Mouse (Mus musculus) cerebellum, postnatal 36 days (tissue): ENCODE results near the gene 4930550C14Rik.

Experiments used
- DNase-seq, 2 experiments: peaks; one replicate each; pipeline ENCODE4 v3.0.0; 2021 to 2022; ENCODE audit warnings: mixed read lengths in 2 of 2

4930550C14Rik gene

DNA sequence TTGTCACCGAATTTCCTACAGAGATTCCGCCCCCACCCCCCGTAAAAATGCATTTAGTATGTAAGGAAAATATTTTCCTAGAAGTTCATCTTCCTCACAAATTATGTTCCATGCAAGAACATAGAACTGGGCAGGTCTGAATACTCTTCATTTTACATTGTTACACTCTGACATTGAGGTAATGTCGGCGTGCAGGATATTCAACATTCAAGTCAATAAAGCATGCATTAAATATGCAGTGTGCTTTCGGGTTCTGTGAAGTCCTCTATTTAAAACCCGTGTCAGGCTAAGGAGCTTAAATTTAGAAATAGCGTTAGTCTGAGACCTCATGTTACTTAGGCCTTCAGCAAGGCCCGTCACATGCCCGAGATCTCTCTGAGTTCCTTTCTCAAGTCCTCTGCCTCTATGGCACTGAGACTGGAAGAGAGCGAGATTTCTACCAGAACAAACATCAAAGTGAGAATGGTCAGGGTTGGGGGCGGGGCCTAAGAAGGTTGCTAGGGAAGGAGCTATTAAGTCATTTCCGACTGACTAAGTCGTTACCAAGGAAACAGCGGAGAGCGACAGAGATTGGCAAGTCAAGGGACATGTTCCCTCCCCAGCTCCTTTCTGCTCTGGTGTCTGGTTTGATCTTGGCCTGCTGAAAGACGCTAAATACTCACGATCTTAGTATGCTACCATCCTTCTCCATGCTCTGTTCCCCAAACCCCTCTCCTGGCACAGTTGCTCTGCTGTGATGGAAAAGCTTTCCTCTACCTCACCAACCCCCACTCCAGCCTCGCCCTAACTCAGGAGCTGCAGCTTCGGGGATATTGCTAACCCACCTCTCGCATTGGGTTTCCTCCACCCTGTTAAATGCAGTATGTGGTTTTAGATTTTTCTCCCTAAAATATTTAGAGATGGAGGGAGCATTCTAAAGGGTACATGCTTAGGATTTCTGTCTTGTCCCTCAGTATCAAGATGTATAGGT is 2.9 kb downstream of the 4930550C14Rik start:
- DNase-seq, result peak; percentile 61 to 65

DNA sequence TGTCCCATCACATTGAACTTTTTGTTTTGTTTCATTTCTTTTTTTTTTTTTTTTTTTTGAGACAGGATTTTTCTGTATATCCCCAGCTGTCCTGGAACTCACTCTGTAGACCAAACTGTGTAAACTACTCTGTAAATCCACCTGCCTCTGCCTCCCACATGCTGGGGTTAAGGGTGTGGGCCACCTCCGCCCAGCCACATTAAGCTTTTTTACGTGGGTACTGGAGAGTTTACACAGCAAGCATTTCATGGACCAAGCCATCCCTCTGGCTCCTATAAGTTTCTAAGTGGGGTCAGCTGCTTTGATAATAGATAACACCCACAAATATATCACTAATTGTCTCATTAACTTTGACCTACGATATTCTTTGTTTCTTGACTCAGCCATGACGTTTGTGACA is 6.4 kb downstream of the 4930550C14Rik start:
- DNase-seq, result no peak

DNA sequence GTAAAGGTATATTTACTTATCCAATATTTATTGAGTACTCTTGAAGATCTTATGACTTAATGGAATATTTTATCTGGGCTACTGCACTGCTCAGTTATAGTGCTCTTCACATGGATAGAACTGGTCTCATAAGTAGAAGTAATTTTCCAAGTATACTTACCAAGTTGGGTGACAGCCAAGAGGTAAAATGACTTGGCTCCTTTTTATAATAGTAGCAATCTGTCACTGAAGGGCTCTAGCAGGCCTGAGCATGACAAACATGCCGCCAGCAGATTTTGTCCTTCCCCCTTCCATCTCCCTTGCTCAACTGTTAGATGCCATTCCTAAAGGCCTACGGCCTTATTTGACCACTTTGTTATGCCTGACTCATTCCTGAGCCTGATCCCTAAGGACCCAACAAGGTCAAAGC is 6.8 kb downstream of the 4930550C14Rik start:
- DNase-seq, result no peak

DNA sequence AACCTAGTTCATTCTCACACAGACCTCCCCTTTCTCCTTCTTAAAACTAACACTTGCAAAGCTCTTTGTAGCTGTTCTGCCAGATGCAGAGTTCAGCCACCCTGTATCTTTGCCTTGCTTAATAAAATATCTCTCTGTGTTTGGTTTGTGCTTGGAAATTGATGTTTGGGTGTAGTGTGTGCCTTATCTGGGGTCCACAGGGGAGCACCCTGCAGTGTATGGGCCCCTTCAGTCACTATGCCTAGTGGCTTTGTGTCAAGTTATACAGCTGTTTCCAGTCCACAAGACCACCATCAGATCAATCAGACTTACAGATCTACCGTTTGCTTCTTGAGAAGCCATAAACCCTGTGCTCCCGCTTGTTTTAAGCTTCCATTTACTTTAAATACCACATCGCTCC is 7.3 kb downstream of the 4930550C14Rik start:
- no peak for DNase-seq

DNA sequence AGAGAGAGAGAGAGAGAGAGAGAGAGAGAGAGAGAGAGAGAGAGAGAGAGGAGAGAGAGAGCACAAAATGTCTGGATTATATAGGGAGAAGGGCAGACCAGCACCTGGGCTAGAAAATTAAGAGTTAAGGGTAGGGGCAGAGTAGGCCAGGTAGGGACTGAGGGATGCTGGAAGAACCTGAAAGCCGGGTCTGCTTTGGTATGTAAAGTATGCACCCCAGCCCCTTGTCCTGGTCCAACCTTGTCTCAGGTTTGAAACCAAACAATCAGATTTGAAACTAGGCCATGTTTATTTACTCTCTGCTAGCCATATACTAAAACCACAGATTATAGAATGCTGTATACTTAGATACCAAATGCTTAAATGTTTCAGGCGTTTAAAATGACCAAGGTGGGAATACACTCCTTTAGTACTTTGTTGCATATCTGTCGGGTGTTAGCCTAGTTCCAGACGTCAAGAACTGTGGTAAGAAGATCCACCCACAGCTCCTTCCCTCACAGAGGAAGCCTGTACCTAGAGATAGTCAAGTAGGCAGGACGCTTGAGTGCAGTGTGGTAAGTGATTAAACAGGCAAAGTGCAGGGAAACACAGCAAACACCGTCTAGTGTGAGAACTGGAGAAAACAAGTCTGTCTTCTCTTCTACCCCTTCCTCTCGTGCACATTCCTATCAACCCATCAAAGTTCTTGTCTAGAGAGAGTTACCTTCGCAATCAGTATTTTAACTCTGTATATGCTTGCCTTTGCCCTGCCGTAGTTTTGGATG is 20.2 kb downstream of the 4930550C14Rik start:
- no peak for DNase-seq

DNA sequence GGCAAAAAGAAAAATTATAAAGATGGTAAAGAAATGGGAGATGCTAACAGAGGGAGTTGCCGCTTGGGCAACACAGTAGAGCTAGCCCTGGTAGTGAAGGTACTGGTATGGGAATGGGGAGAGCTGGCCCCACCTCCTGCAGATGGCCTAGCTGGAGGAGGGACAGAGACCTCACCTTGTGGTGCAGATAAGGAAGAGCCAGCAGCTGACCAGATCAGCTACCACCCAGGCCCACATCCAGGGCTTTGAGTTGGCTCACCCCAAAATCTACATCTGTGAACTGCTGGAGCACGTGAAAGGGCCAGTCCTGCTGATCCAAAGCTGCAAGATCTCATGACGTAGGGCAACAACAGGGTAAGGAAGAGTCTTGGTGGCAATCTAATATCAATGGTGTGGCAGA is 24.6 kb downstream of the 4930550C14Rik start:
- DNase-seq, result no peak

GRCm38 (mm10) chr9:53427638-53428037 is 25.5 kb downstream of the 4930550C14Rik start:
- DNase-seq, result no peak

GRCm38 (mm10) chr9:53435830-53436570 is 33.9 kb downstream of the 4930550C14Rik start:
- DNase-seq, result no peak

DNA sequence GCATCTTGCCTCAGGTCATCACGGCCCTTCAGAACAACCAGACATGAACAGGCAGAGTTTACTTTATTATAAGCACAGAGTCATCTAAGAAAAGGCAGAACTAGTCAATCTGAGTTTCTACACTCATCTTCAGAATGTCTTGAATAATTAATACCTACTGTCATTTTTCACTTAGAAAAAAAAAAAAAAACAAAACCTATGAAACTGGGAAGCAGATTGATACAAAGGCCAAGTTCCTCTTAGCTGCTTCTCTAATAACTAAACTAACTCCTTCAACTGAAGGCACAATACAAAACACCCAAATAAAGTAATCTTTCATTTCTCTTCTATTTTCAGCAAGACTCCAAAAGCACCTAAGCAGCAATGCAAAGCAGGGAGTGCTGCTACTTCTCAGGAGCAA is 48.5 kb downstream of the 4930550C14Rik start:
- no peak for DNase-seq

GRCm38 (mm10) chr9:53452038-53452437 is 49.9 kb downstream of the 4930550C14Rik start:
- no peak for DNase-seq

GRCm38 (mm10) chr9:53472806-53473518 is 70.8 kb downstream of the 4930550C14Rik start:
- DNase-seq, result no peak
